In genomic region chr2:26864879-26865278, GRCm38 (mm10) we compare ENCODE assay signal across 30 mouse cellular contexts. TPM values are rescaled to one million over a fixed set of nuclear protein-coding genes. Genes with fewer than 3 reads are reported as not detected.
"Had no signal": no experiment of that assay in that cellular context is flagged by ENCODE, and none has a peak within 500 bp of the region (broad histone marks: within the 10 kb centered on the region; RNA-seq: fewer than 3 reads in every experiment).

Gene Abo (minus strand): TSS chr2:26864979.

- H3K4me3 ChIP-seq: liver, embryonic 15.5 days; lung, embryonic 15.5 days; midbrain, embryonic 10.5 days; midbrain, embryonic 12.5 days; myocyte; neural tube, embryonic 13.5 days; neural tube, embryonic 15.5 days had no signal

- H3K9me3 ChIP-seq: liver, embryonic 15.5 days; lung, embryonic 15.5 days; midbrain, embryonic 10.5 days; midbrain, embryonic 12.5 days; neural tube, embryonic 13.5 days; neural tube, embryonic 15.5 days had no signal

- H3K27ac ChIP-seq: liver, embryonic 15.5 days; lung, embryonic 15.5 days; macrophage; midbrain, embryonic 10.5 days; midbrain, embryonic 12.5 days; neural tube, embryonic 13.5 days; neural tube, embryonic 15.5 days had no signal

- H3K9ac ChIP-seq: liver, embryonic 15.5 days; liver, postnatal 0 days; lung, embryonic 15.5 days; midbrain, embryonic 12.5 days; neural tube, embryonic 13.5 days; neural tube, embryonic 15.5 days had no signal

- H3K4me2 ChIP-seq: liver, embryonic 15.5 days; lung, embryonic 15.5 days; midbrain, embryonic 12.5 days; neural tube, embryonic 13.5 days; neural tube, embryonic 15.5 days had no signal

- H3K4me1 ChIP-seq: liver, embryonic 15.5 days; lung, embryonic 15.5 days; midbrain, embryonic 10.5 days; midbrain, embryonic 12.5 days; neural tube, embryonic 13.5 days; neural tube, embryonic 15.5 days had no signal

- ATAC-seq: liver, postnatal 0 days; lung, postnatal 0 days; midbrain, embryonic 16.5 days had no signal

- H3K27me3 ChIP-seq: lung, embryonic 15.5 days; midbrain, embryonic 12.5 days; neural tube, embryonic 13.5 days; neural tube, embryonic 15.5 days had no signal

- H3K36me3 ChIP-seq: liver, embryonic 15.5 days; lung, embryonic 15.5 days; midbrain, embryonic 10.5 days; midbrain, embryonic 12.5 days; neural tube, embryonic 13.5 days; neural tube, embryonic 15.5 days had no signal

- DNase-seq: liver, postnatal 0 days; lung, adult 2 months; lung, postnatal 14 days; lung, postnatal 36 days; midbrain, embryonic 14.5 days; retina, postnatal 1 day; right cerebral cortex, adult 18-20 months; right cerebral cortex, postnatal 25 days; right cerebral cortex, postnatal 4 days; spleen, adult 18-20 months; thymus, adult 18-20 months; thymus, postnatal 14 days; thymus, postnatal 36 days had no signal

RNA-seq across cellular contexts. Expression of gene Abo, which starts in this region (rescaled TPM):
- total RNA-seq: megakaryocyte, adult 5-6 weeks; megakaryocyte-erythroid progenitor cell, adult 5-6 weeks had no signal
- polyA plus RNA-seq: liver, embryonic 15.5 days; liver, postnatal 0 days; lung, embryonic 15.5 days; lung, postnatal 0 days; macrophage; midbrain, embryonic 10.5 days; midbrain, embryonic 12.5 days; midbrain, embryonic 14.5 days; midbrain, embryonic 16.5 days; myocyte; neural tube, embryonic 11.5 days; neural tube, embryonic 13.5 days; neural tube, embryonic 15.5 days; small intestine, adult 2 months; stomach, embryonic 14.5 days; thymus, postnatal 0 days; urinary bladder, adult 2 months had no signal
